Mouse (Mus musculus) urinary bladder, postnatal 4 days (tissue): ENCODE data around the gene Paqr6.
"Not testable (repeated sequence)": the region's sequence is repeated elsewhere in the genome, so short reads cannot be mapped to it uniquely, and the experiment has no call there.

Experiments
- DNase-seq, 2 experiments: peaks; one replicate each; pipeline ENCODE4 v3.0.0; 2021 to 2022; ENCODE audit warnings: low spot score in 2 of 2

The Paqr6 gene

GRCm38 (mm10) chr3:88365705-88366361 is 1.4 kb downstream of the Paqr6 start:
- DNase-seq, result no peak

GRCm38 (mm10) chr3:88366830-88367428 is 2.5 kb downstream of the Paqr6 start:
- DNase-seq, result peak in 1 of 2 experiments; percentile 42

GRCm38 (mm10) chr3:88367517-88367916 is 3.1 kb downstream of the Paqr6 start:
- not testable (repeated sequence) for DNase-seq

- not testable (repeated sequence) for DNase-seq
Measured at GRCm38 (mm10) chr3:88368511-88368910, 4.1 kb downstream of the Paqr6 start.

GRCm38 (mm10) chr3:88372643-88373042 is 8.3 kb downstream of the Paqr6 start, which contains the start of gene Bglap3:
TSS of gene Bglap3 (minus strand) at chr3:88372743.
- DNase-seq, result peak in 1 of 2 experiments; percentile 22

DNA sequence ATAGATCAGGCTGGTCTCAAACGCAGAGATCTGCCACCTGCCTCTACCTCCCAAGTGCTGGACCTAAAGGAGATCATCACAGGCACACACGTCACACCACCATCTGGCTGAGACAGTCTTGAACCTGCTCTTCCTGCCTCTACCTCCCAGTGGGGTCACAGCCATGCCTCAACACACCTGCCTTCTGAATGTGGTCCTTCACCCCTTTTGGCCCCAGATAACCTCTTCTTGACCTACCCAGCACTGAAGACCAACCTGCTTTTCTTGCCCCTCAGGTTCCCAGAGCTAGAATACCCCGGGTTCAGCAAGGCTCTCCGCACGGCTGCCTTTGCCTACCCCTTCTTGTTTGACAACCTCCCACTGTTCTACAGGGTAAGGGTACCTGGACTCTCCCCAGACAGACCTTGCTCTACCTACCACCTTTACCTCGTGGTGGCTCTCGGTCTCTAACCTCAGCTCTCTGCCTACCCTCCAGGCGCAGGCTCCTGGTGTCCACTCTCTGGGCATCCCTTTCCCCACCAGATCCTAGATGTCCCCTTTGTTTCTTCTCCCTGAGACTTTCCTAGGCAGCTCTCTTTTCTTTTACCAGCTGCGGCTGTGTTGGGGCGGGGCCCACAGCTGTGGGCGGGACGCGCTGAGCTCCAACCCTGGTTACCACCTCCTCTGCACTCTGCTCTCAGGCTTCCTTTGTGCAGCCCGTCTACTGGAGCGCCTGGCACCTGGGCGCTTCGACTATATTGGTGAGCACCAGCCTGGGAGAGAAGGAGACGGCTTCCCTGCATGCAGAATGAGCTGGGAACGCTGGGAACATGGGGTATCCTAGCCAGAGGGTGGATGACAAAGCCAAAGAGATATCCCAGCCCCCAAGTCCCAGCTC is 11.6 kb downstream of the Paqr6 start:
- peak in 1 of 2 experiments; percentile 54 for DNase-seq

GRCm38 (mm10) chr3:88376644-88377043 is 12.3 kb downstream of the Paqr6 start:
- DNase-seq, result not testable (repeated sequence)

DNA sequence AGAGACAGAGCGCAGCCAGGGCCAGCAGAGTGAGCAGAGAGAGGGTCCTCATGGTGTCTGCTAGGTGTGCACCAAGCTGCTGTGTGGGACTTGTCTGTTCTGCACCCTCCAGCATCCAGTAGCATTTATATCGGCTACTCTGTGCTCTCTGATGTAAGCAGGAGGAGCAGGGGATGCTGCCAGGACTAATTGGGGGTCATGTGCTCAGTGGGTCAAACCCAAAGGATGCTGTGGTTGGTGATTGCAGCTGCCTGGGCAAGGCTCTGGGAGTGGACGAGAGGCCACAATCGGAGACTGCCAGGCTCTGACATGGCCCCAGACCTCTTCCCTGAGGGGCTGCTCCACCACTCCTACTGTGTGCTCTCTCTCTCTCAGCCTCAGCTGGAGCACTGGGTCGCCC is 14.2 kb downstream of the Paqr6 start, which contains the start of gene Bglap2:
Gene Bglap2 (minus strand): TSS at position 101 of the 400 bp plus-strand sequence.
- DNase-seq, result not testable (repeated sequence)

DNA sequence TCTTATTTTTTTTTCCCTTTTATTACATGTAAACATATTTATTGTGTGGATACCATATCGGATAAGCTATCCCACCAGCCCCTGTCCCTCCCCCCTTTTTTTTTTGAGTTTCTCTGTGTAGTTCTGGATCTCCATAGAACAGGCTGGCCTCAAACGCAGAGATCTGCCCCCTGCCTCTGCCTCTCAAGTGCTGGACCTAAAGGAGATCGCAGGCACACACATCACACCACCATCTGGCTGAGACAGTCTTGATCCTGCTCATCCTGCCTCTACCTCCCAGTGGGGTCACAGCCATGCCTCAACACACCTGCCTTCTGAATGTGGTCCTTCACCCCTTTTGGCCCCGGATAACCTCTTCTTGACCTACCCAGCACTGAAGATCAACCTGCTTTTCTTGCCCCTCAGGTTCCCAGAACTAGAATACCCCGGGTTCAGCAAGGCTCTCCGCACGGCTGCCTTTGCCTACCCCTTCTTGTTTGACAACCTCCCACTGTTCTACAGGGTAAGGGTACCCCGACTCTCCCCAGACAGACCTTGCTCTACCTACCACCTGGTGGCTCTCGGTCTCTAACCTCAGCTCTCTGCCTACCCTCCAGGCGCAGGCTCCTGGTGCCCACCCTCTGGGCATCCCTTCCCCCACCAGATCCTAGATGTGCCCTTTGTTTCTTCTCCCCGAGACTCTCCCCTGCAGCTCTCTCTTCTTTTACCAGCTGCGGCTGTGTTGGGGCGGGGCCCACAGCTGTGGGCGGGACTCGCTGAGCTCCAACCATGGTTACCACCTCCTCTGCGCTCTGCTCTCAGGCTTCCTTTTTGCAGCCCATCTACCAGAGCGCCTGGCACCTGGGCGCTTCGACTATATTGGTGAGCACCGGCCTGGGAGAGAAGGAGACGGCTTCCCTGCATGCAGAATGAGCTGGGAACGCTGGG is 17.3 kb downstream of the Paqr6 start:
- DNase-seq, result not testable (repeated sequence)

GRCm38 (mm10) chr3:88382383-88382782 is 18.0 kb downstream of the Paqr6 start:
- not testable (repeated sequence) for DNase-seq

DNA sequence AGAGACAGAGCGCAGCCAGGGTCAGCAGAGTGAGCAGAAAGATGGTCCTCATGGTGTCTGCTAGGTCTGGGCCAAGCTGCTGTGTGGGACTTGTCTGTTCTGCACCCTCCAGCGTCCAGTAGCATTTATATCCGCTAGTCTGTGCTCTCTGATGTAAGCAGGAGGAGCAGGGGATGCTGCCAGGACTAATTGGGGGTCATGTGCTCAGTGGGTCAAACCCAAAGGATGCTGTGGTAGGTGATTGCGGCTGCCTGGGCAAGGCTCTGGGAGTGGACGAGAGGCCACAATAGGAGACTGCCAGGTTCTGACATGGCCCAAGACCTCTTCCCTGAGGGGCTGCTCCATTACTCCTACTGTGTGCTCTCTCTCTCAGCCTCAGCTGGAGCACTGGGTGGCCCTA is 20.0 kb downstream of the Paqr6 start, which contains the start of gene Bglap:
Gene Bglap (minus strand): TSS at position 101 of the 400 bp plus-strand sequence.
- no peak for DNase-seq

DNA sequence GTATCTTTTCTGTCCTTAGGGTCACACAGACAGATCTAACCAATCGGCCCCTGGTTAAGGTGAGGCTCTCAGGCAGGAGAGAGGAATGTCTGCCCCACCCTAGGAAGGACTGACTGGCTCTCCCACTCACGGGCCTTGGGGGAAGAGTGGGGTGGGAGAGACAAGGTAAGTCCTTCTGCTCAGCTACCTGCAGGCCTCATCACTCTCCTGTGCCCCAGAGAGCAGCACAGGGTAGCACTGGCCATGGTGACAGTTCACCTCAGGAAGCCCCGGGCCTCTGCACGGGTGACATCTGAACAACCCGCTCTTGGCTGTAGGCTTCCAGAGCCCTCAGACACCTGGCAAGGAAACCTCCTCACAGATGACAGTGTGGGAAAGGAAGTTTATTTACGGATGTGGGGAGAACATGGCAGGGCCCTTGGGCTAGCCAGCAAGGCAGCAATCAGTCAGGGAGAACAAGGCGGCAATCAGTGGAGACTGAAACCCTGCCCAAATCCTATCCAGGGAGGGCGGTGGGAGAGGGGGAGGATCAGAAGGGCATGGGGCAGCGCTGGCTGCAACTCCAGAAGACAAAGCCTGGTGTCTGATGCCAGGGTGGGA is 29.5 kb downstream of the Paqr6 start:
- DNase-seq, result peak in 1 of 2 experiments; percentile 51

- peak in 1 of 2 experiments; percentile 34 for DNase-seq
Measured at GRCm38 (mm10) chr3:88395288-88395687, 30.9 kb downstream of the Paqr6 start.

DNA sequence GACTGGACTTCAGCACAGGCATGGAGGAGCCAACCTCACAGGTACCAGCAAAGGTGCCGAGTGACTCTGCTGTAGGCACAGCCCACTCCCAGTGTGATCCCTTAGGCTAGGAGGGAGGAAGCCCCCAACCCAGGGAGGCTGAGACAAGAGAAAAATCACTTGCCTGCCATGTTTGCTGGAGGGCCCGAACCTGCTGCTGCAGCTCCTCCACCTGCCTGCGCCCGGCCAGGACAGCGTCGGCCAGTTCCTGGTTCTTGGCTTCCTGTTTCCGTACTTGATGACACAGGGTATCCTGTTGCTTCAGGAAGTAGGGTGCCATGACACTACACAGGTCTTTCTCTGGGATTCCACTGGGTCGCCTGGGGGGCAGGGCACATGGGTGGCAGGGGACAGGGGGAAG is 31.4 kb downstream of the Paqr6 start:
- no peak for DNase-seq

- DNase-seq, result no peak
Measured at GRCm38 (mm10) chr3:88398666-88399065, 34.3 kb downstream of the Paqr6 start.

- no peak for DNase-seq
Measured at GRCm38 (mm10) chr3:88403522-88404230, 39.3 kb downstream of the Paqr6 start.

- DNase-seq, result no peak
Measured at GRCm38 (mm10) chr3:88407090-88407489, 42.7 kb downstream of the Paqr6 start.

- no peak for DNase-seq
Measured at GRCm38 (mm10) chr3:88407529-88407928, 43.1 kb downstream of the Paqr6 start.

GRCm38 (mm10) chr3:88408953-88409352 is 44.6 kb downstream of the Paqr6 start:
- DNase-seq, result no peak
